Mouse (Mus musculus): ENCODE measurements around the gene Suds3. TPM values are rescaled to one million over a fixed set of nuclear protein-coding genes. Genes with fewer than 3 reads are reported as not detected.

Suds3 gene
- 100 to 1,000 TPM; 109 to 110 TPM for total RNA-seq (2021)

- peak; percentile 100 for DNase-seq (ENCODE audit: extremely low spot score in 1 of 2, low spot score in 1 of 2)
Measured at GRCm38 (mm10) chr5:117115836-117116366, at the start of gene Suds3. Gene Suds3 (minus strand): TSS chr5:117116113.

- DNase-seq (ENCODE audit: extremely low spot score in 1 of 2, low spot score in 1 of 2), result no peak
Measured at GRCm38 (mm10) chr5:117164923-117165322, 49.0 kb upstream of the Suds3 start.

- DNase-seq (ENCODE audit: extremely low spot score in 1 of 2, low spot score in 1 of 2), result no peak
Measured at GRCm38 (mm10) chr5:117164516-117164915, 48.6 kb upstream of the Suds3 start.

GRCm38 (mm10) chr5:117163790-117164189, 47.9 kb upstream of the Suds3 start:
- DNase-seq (ENCODE audit: extremely low spot score in 1 of 2, low spot score in 1 of 2), result no peak

GRCm38 (mm10) chr5:117160499-117160898, 44.6 kb upstream of the Suds3 start:
- no peak for DNase-seq (ENCODE audit: extremely low spot score in 1 of 2, low spot score in 1 of 2)

- DNase-seq (ENCODE audit: extremely low spot score in 1 of 2, low spot score in 1 of 2), result no peak
Measured at GRCm38 (mm10) chr5:117159805-117160291, 43.9 kb upstream of the Suds3 start.

- DNase-seq (ENCODE audit: extremely low spot score in 1 of 2, low spot score in 1 of 2), result no peak
Measured at GRCm38 (mm10) chr5:117159326-117159725, 43.4 kb upstream of the Suds3 start.

- DNase-seq (ENCODE audit: extremely low spot score in 1 of 2, low spot score in 1 of 2), result no peak
Measured at GRCm38 (mm10) chr5:117158335-117159018, 42.6 kb upstream of the Suds3 start.

- DNase-seq (ENCODE audit: extremely low spot score in 1 of 2, low spot score in 1 of 2), result no peak
Measured at GRCm38 (mm10) chr5:117153527-117154091, 37.7 kb upstream of the Suds3 start.

- DNase-seq (ENCODE audit: extremely low spot score in 1 of 2, low spot score in 1 of 2), result no peak
Measured at GRCm38 (mm10) chr5:117152944-117153343, 37.0 kb upstream of the Suds3 start.

GRCm38 (mm10) chr5:117150068-117150467, 34.2 kb upstream of the Suds3 start:
- no peak for DNase-seq (ENCODE audit: extremely low spot score in 1 of 2, low spot score in 1 of 2)

- DNase-seq (ENCODE audit: extremely low spot score in 1 of 2, low spot score in 1 of 2), result no peak
Measured at GRCm38 (mm10) chr5:117149054-117149942, 33.4 kb upstream of the Suds3 start.

- DNase-seq (ENCODE audit: extremely low spot score in 1 of 2, low spot score in 1 of 2), result no peak
Measured at GRCm38 (mm10) chr5:117147187-117148095, 31.5 kb upstream of the Suds3 start.

GRCm38 (mm10) chr5:117146165-117146564, 30.3 kb upstream of the Suds3 start:
- DNase-seq (ENCODE audit: extremely low spot score in 1 of 2, low spot score in 1 of 2), result no peak

GRCm38 (mm10) chr5:117143721-117144135, 27.8 kb upstream of the Suds3 start:
- peak in 1 of 2 experiments; percentile 35 for DNase-seq (ENCODE audit: extremely low spot score in 1 of 2, low spot score in 1 of 2)

GRCm38 (mm10) chr5:117140374-117140773, 24.5 kb upstream of the Suds3 start:
- no peak for DNase-seq (ENCODE audit: extremely low spot score in 1 of 2, low spot score in 1 of 2)

GRCm38 (mm10) chr5:117139822-117140221, 23.9 kb upstream of the Suds3 start:
- DNase-seq (ENCODE audit: extremely low spot score in 1 of 2, low spot score in 1 of 2), result no peak

- no peak for DNase-seq (ENCODE audit: extremely low spot score in 1 of 2, low spot score in 1 of 2)
Measured at GRCm38 (mm10) chr5:117138295-117138988, 22.5 kb upstream of the Suds3 start.

- DNase-seq (ENCODE audit: extremely low spot score in 1 of 2, low spot score in 1 of 2), result no peak
Measured at GRCm38 (mm10) chr5:117137594-117137993, 21.7 kb upstream of the Suds3 start.
